Mouse (Mus musculus) megakaryocyte, embryonic 14.5 days (primary cell): ENCODE measurements around the gene Fyn.

Experiments
- FLI1 ChIP-seq: IDR thresholded peaks from 2 replicates; pipeline ENCODE4 v1.6.1; 2012; ENCODE audit warnings: low read length, inconsistent platforms, mixed read lengths
- GATA1 ChIP-seq: IDR thresholded peaks from 3 replicates; pipeline ENCODE4 v1.6.1; 2012; ENCODE audit warnings: mixed read lengths, low read length, inconsistent platforms, borderline replicate concordance

DNA sequence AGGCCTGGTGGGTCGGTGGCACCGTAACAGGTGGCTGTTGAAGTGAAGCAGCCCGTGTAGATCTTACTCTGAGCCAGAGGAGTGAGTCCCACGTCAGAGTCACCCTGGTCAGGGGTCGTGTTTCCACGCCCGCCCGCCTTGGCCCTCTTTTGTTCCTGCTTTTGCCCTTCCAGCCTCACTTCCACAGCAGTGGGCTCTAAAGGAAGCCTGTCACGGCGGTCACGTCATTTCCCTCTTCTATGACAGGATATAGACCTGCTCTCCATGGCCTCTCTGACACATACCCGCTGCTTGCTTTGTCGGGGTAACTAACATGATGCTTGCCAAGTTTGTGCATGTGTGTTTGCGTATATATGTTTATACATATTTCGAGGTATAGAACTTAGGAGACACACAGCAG, 17.5 kb downstream of the Fyn start:
- TF ChIP-seq GATA1: no peak
- TF ChIP-seq FLI1: no peak
